Mouse (Mus musculus) small intestine, adult 10 weeks (tissue): ENCODE data around the gene Mmab. TPM values are rescaled to one million over a fixed set of nuclear protein-coding genes. Genes with fewer than 3 reads are reported as not detected.

Source experiments
- polyA plus RNA-seq: library from polyadenylated mRNA; stranded (reverse); fragments of 350-450 nt; fragmentation: Illumina TruSeq; extraction: RNeasy Lipid Tissue Mini Kit (QIAGEN cat#74804); gene quantifications from one replicate; pipeline ENCODE4 v1.2.3, GENCODE M21; 2014; ENCODE audit warnings: low replicate concordance

Mmab gene
- 2.2 TPM for polyA plus RNA-seq

GRCm38 (mm10) chr5:114443566-114444367, at the start of gene Mmab, which contains the start of gene Mvk:
Mmab (minus strand) TSS chr5:114444060.
Mvk (plus strand) TSS chr5:114444269.

Other genes with a start within 250 kb of the Mmab start
- not detected for gene Foxn4, start 170.3 kb downstream of the Mmab start, polyA plus RNA-seq
- gene Myo1h, start 154.9 kb downstream of the Mmab start, polyA plus RNA-seq: 0.11 TPM
- 28.4 TPM for gene Kctd10, start 63.6 kb downstream of the Mmab start, polyA plus RNA-seq
- 2.4 TPM for gene Ube3b, start 63.5 kb downstream of the Mmab start, polyA plus RNA-seq
- not detected for gene Mvk, start 209 bp upstream of the Mmab start, polyA plus RNA-seq
- 0.37 TPM for gene Fam222a, start 124.0 kb upstream of the Mmab start, polyA plus RNA-seq
- gene Trpv4, start 214.4 kb upstream of the Mmab start, polyA plus RNA-seq: not detected
- 36.0 TPM for gene Gltp, start 246.9 kb upstream of the Mmab start, polyA plus RNA-seq